25 mouse cellular contexts compared by ENCODE assay signal in the genomic region with DNA sequence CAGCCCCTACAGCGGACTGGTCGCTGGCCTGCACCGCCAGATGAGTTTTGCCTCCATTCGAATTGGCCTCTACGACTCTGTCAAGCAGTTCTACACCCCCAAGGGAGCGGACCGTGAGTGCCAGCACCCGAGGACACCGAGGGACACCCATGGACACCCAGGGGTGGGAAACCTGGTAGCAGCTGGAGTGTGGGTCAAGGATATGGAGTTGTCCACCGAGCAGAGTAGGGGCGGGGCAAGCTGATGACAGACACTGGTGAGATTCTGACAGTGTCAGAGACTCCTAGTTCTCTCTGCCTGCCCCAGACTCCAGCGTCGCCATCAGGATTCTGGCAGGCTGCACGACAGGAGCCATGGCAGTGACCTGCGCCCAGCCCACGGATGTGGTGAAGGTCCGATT. TPM values are rescaled to one million over a fixed set of nuclear protein-coding genes. Genes with fewer than 3 reads are reported as not detected.
DNase-seq lines count a peak whose midpoint lies in the region; ATAC-seq and TF ChIP-seq lines count a peak whose summit lies in the region.
"Had no signal": no experiment of that assay in that cellular context is flagged by ENCODE, and none has a peak within 500 bp of the region (broad histone marks: within the 10 kb centered on the region; RNA-seq: fewer than 3 reads in every experiment).

No protein-coding gene starts in this region.

- no peaks in the 10 kb centered on the region for H3K36me3 ChIP-seq in kidney, embryonic 14.5 days (ENCODE audit: control insufficient read depth, insufficient read depth, low read length)
- H3K36me3 ChIP-seq in testis, adult 2 months (ENCODE audit: control insufficient read depth, insufficient read depth, low read length): no peaks in the 10 kb centered on the region
- H3K36me3 ChIP-seq: lung, embryonic 15.5 days; neural tube, embryonic 12.5 days had no signal

- no peaks in the 10 kb centered on the region for H3K9me3 ChIP-seq in kidney, embryonic 14.5 days (ENCODE audit: control insufficient read depth, low read length)
- H3K9me3 ChIP-seq: lung, embryonic 15.5 days; megakaryocyte, embryonic 14.5 days; neural tube, embryonic 12.5 days had no signal

- H3K4me3 ChIP-seq in kidney, embryonic 14.5 days (ENCODE audit: low read length): no peak overlapping the region
- H3K4me3 ChIP-seq in testis, adult 2 months (ENCODE audit: control insufficient read depth, low read depth, low read length): peak overlapping the region; percentile 7; the same call in 1 of the 2 replicates
- H3K4me3 ChIP-seq: lung, embryonic 15.5 days; megakaryocyte, embryonic 14.5 days; neural tube, embryonic 12.5 days had no signal

- 0 out of 2 replicates have a peak, but pooled peaks cover 3% of the 10 kb centered on the region for H3K4me1 ChIP-seq in kidney, embryonic 14.5 days (ENCODE audit: control insufficient read depth, insufficient read depth, low read length)
- peaks cover 11% of the 10 kb centered on the region for H3K4me1 ChIP-seq in testis, adult 2 months (ENCODE audit: control insufficient read depth, insufficient read depth, low read length)
- H3K4me1 ChIP-seq: lung, embryonic 15.5 days; neural tube, embryonic 12.5 days had no signal

- no peak overlapping the region for H3K4me2 ChIP-seq in kidney, embryonic 14.5 days (replicated peaks; ENCODE audit: low read depth, low read length)
- H3K4me2 ChIP-seq: lung, embryonic 15.5 days; neural tube, embryonic 12.5 days had no signal

- no peak overlapping the region for H3K27ac ChIP-seq in kidney, embryonic 14.5 days (ENCODE audit: low read depth, low read length)
- H3K27ac ChIP-seq in testis, adult 2 months (ENCODE audit: control insufficient read depth, insufficient read depth, low read depth, low read length): no peak overlapping the region
- H3K27ac ChIP-seq: liver, embryonic 14.5 days; lung, embryonic 15.5 days; neural tube, embryonic 12.5 days had no signal

- DNase-seq in cerebellum, postnatal 10 days: peak; percentile 30 to 35
- no peak for DNase-seq in kidney, adult 8-10 months
- DNase-seq in testis, postnatal 10 days (ENCODE audit: low spot score): no peak
- DNase-seq in adrenal gland, postnatal 10 days: no peak
- DNase-seq: cerebellum, adult 11-12 months; cerebellum, postnatal 25 days; embryo, embryonic 11 days; forebrain, postnatal 0 days; gastrocnemius, postnatal 36 days; layer of hippocampus, postnatal 36 days; lung, postnatal 36 days; midbrain, embryonic 14.5 days; right cerebral cortex, postnatal 14 days; thymus, adult 18-20 months; thymus, postnatal 36 days had no signal

- H3K9ac ChIP-seq in kidney, embryonic 14.5 days (ENCODE audit: low read depth, low read length): no peak overlapping the region
- H3K9ac ChIP-seq: forebrain, postnatal 0 days; liver, embryonic 14.5 days; lung, embryonic 15.5 days; neural tube, embryonic 12.5 days had no signal

- no peak for ATAC-seq in cerebellum, adult (ENCODE audit: insufficient number of reproducible peaks, low FRiP score, low TSS enrichment)
- peak; percentile 50; the same call in 1 of the 2 replicates for ATAC-seq in kidney, embryonic 14.5 days (ENCODE audit: low FRiP score, low TSS enrichment)
- ATAC-seq: forebrain, postnatal 0 days; intestine, embryonic 16.5 days had no signal

- WGBS in kidney, embryonic 14.5 days: 78% methylated on average over 17 of the region's 17 CpGs

- no peak for TF ChIP-seq POLR2A in testis, adult 2 months (IDR thresholded peaks at IDR 0.05; ENCODE audit: control insufficient read depth, low read depth, low read length)

- no peaks in the 10 kb centered on the region for H3K27me3 ChIP-seq in kidney, embryonic 14.5 days (ENCODE audit: control insufficient read depth, insufficient read depth, low read length)
- no peaks in the 10 kb centered on the region for H3K27me3 ChIP-seq in testis, adult 2 months (ENCODE audit: control insufficient read depth, insufficient read depth, low read length)
- H3K27me3 ChIP-seq: lung, embryonic 15.5 days; neural tube, embryonic 12.5 days; Patski had no signal

- no peak for TF ChIP-seq CTCF in testis, adult 2 months (IDR thresholded peaks at IDR 0.05; ENCODE audit: control insufficient read depth, insufficient read depth, insufficient replicate concordance, low read depth, low read length)

RNA-seq across cellular contexts. Expression of a gene that starts 7.4 kb away (rescaled TPM):
- 0.08 TPM in 1 of 2 replicates, not detected in the other for polyA plus RNA-seq in kidney, embryonic 14.5 days (2014; fragmentation: Nextera tagmentation; extraction: Ambion mirVana)
- polyA plus RNA-seq in testis, adult 2 months (2012; rRNA removed): 0.73 and 1.2 TPM in 2 replicates
- total RNA-seq in adrenal gland, postnatal 10 days (2021): 10 to 100 TPM; 34.9 to 45.2 TPM
- total RNA-seq: hematopoietic stem cell, adult 5-6 weeks had no signal
- polyA plus RNA-seq: forebrain, postnatal 0 days; intestine, embryonic 16.5 days; midbrain, embryonic 14.5 days; neural tube, embryonic 12.5 days had no signal

RNA-seq across cellular contexts. Expression of a gene that starts 13.0 kb away (rescaled TPM):
- polyA plus RNA-seq in kidney, embryonic 14.5 days (2014; fragmentation: Nextera tagmentation; extraction: Ambion mirVana): 156 and 193 TPM in 2 replicates
- polyA plus RNA-seq in testis, adult 2 months (2012; rRNA removed): 42.2 and 53.2 TPM in 2 replicates
- total RNA-seq in adrenal gland, postnatal 10 days (2021): 100 to 1,000 TPM; 482 to 541 TPM

RNA-seq across cellular contexts. Expression of a gene that starts 34.6 kb away (rescaled TPM):
- 0.19 and 0.46 TPM in 2 replicates for polyA plus RNA-seq in kidney, embryonic 14.5 days (2014; fragmentation: Nextera tagmentation; extraction: Ambion mirVana)
- 528 and 538 TPM in 2 replicates for polyA plus RNA-seq in testis, adult 2 months (2012; rRNA removed)
- total RNA-seq in adrenal gland, postnatal 10 days (2021): under 1 TPM in 1 of 2 experiments, not detected in 1; 0.30 TPM
- total RNA-seq: gastrocnemius, postnatal 36 days had no signal

RNA-seq across cellular contexts. Expression of a gene that starts 56.7 kb away (rescaled TPM):
- polyA plus RNA-seq in kidney, embryonic 14.5 days (2014; fragmentation: Nextera tagmentation; extraction: Ambion mirVana): 23.8 and 27.1 TPM in 2 replicates
- polyA plus RNA-seq in testis, adult 2 months (2012; rRNA removed): 29.5 and 29.6 TPM in 2 replicates
- total RNA-seq in adrenal gland, postnatal 10 days (2021): 10 to 100 TPM; 10.7 to 11.6 TPM

Comparison
In these comparisons a context has a peak if more than half of its experiments do, and no peak if none do; other contexts are left out.
1. DNase-seq: peak in cerebellum, postnatal 10 days (2 of 2); none in kidney, adult 8-10 months (0 of 2), testis, postnatal 10 days (single experiment) and adrenal gland, postnatal 10 days (single experiment).
2. RNA of a gene that starts 34.6 kb away (polyA plus RNA-seq): 528 to 538 TPM in testis, adult 2 months; 0.19 to 0.46 TPM in kidney, embryonic 14.5 days; every median in the first group is over 100 times any median in the second.